Mouse (Mus musculus) testis, adult 2 months (tissue): ENCODE data around the gene Ptprd.

ENCODE experiments used
- CTCF ChIP-seq: fragments of 200-500 bp; IDR thresholded peaks from 2 replicates; pipeline ENCODE4 v1.5.1; 2012; ENCODE audit warnings: low read depth, mild to moderate bottlenecking, inconsistent platforms, low read length, moderate library complexity; ENCODE audit not compliant: control insufficient read depth, insufficient read depth, insufficient replicate concordance
- POLR2A ChIP-seq: fragments of 200-500 bp; IDR thresholded peaks from 2 replicates; pipeline ENCODE4 v1.6.1; 2012; ENCODE audit warnings: low read depth, mild to moderate bottlenecking, inconsistent platforms, low read length, moderate library complexity; ENCODE audit not compliant: control insufficient read depth

DNA sequence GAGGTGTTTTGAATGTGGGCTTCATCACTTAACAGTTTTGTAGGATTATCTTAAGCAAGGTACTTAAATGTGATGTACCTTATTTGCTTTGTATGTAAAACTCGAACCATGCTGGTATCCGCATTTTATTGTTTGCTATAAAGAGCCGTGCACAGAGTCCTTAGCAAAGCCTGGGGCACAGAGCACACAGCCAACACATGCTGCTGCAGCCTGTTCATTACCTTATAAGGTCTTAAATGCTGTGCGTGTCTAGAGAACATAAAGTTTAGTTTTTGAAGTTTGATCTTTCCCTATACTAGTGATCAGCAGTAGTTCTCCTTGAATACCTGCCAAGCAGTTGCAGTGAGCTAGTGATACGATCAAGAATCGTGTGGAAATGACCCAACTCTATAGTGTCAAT, 676.2 kb downstream of the Ptprd start:
- TF ChIP-seq CTCF (no peak), POLR2A (no peak)
